Mouse (Mus musculus) embryonic fibroblast, embryonic 13.5 days (primary cell): Measurements from ENCODE around the gene Usp50.

Experiments used
- CTCF ChIP-seq: IDR thresholded peaks from 2 replicates; pipeline ENCODE4 v1.5.1; 2011; ENCODE audit warnings: mild to moderate bottlenecking, control low read depth, low read length, moderate library complexity, borderline replicate concordance; ENCODE audit not compliant: insufficient read depth
- POLR2A ChIP-seq: IDR thresholded peaks from 2 replicates; pipeline ENCODE4 v1.6.1; 2011; ENCODE audit warnings: low read depth, mild to moderate bottlenecking, control low read depth, low read length, moderate library complexity

DNA sequence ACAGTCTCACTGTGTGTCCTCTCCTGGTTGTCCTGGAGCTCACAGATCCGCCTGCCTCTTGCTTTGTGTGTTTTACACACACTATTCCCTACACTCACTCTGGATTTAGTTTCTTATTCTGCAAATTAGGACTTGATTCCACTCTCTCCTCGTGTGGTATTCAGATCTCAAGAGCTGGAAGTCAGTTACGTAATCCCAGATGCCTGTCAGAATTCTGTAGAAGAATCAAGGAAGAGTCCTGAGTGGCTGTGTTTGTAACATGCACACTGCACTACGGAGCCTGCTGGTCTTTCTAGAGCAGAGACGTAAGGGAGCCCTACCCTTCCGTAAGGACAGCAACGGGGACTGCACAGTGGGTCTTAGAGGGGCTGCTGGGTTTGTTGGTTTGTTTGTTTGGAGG is 23.9 kb downstream of the Usp50 start:
- TF ChIP-seq CTCF, result no peak
- TF ChIP-seq POLR2A, result no peak
